Mouse (Mus musculus) left cerebral cortex, adult 2 months (tissue): ENCODE measurements around the gene Ptprj. TPM values are rescaled to one million over a fixed set of nuclear protein-coding genes. Genes with fewer than 3 reads are reported as not detected.

Experiments used
- DNase-seq, 2 experiments: peaks; one replicate each; pipeline ENCODE4 v3.0.0; 2021 to 2022; ENCODE audit warnings: low spot score in 2 of 2, mixed read lengths in 1 of 2; ENCODE audit errors: extremely low spot score in 1 of 2
- H3K27ac ChIP-seq: fragments of 200-600 bp; 2 replicates; pipeline ENCODE4 v1.8.1; 2022
- H3K4me3 ChIP-seq: fragments of 200-600 bp; 2 replicates; pipeline ENCODE4 v1.8.1; 2022
- CTCF ChIP-seq: fragments of 200-600 bp; IDR thresholded peaks from 2 replicates; pipeline ENCODE4 v1.8.1; 2022; ENCODE audit warnings: antibody characterized with exemption, mild to moderate bottlenecking, moderate library complexity
- intact Hi-C: fragments of 180-260 bp; cut with DNase I; formaldehyde crosslinking; loops from one replicate; pipeline ENCODE4 v1.15.1; 2025
- total RNA-seq, 2 experiments: library from RNA; stranded (reverse); gene quantifications; 2 replicates each; pipeline ENCODE4 v1.2.3; 2021

The Ptprj gene
- total RNA-seq, 2 experiments from 2014 or later, result 114 to 117 TPM

- Histone ChIP-seq H3K27ac (no peak overlapping the region), H3K4me3 (no peak overlapping the region)
- intact Hi-C loops, result no loop called here
- no peak for TF ChIP-seq CTCF
- DNase-seq, result no peak
Measured at GRCm38 (mm10) chr2:90553861-90554260, 26.6 kb downstream of the Ptprj start.

- Histone ChIP-seq H3K4me3 (no peak overlapping the region), H3K27ac (no peak overlapping the region)
- intact Hi-C loops, result no loop called here
- TF ChIP-seq CTCF, result no peak; the same call in 1 of the 2 replicates
- DNase-seq, result no peak
Measured at GRCm38 (mm10) chr2:90550656-90551055, 29.8 kb downstream of the Ptprj start.

- DNase-seq, result no peak
- no peak for TF ChIP-seq CTCF
- Histone ChIP-seq H3K27ac (no peak overlapping the region), H3K4me3 (no peak overlapping the region)
- intact Hi-C loops, result no loop called here
Measured at GRCm38 (mm10) chr2:90548541-90548940, 31.9 kb downstream of the Ptprj start.

GRCm38 (mm10) chr2:90547144-90547609, 33.3 kb downstream of the Ptprj start:
- H3K27ac ChIP-seq, result no peak overlapping the region
- no peak for TF ChIP-seq CTCF
- intact Hi-C loops, result no loop called here
- no peak overlapping the region for H3K4me3 ChIP-seq
- no peak for DNase-seq

- DNase-seq, result no peak
- Histone ChIP-seq H3K27ac (no peak overlapping the region), H3K4me3 (0 out of 2 replicates have a peak overlapping the region, but pooled peaks have one; percentile 6)
- TF ChIP-seq CTCF, result no peak
- intact Hi-C loops, result loop anchor here (2.0 kb wide), 1 partner anchor 34 kb away; no protein-coding TSS in a partner anchor
Measured at GRCm38 (mm10) chr2:90545261-90545660, 35.2 kb downstream of the Ptprj start.

GRCm38 (mm10) chr2:90543989-90544388, 36.5 kb downstream of the Ptprj start:
- Histone ChIP-seq H3K4me3 (no peak overlapping the region), H3K27ac (no peak overlapping the region)
- intact Hi-C loops, result loop anchor here (2.0 kb wide), 1 partner anchor 35 kb away; no protein-coding TSS in a partner anchor
- DNase-seq, result no peak
- no peak for TF ChIP-seq CTCF

- DNase-seq, result no peak
- no peak for TF ChIP-seq CTCF
- intact Hi-C loops, result no loop called here
- no peak overlapping the region for H3K4me3 ChIP-seq
- H3K27ac ChIP-seq, result no peak overlapping the region
Measured at GRCm38 (mm10) chr2:90543106-90543702, 37.2 kb downstream of the Ptprj start.

- intact Hi-C loops, result no loop called here
- no peak for TF ChIP-seq CTCF
- no peak for DNase-seq
- H3K4me3 ChIP-seq, result no peak overlapping the region
- H3K27ac ChIP-seq, result no peak overlapping the region
Measured at GRCm38 (mm10) chr2:90542656-90543055, 37.8 kb downstream of the Ptprj start.

GRCm38 (mm10) chr2:90539206-90539605, 41.2 kb downstream of the Ptprj start:
- DNase-seq, result no peak
- no peak for TF ChIP-seq CTCF
- intact Hi-C loops, result no loop called here
- no peak overlapping the region for H3K27ac ChIP-seq
- no peak overlapping the region for H3K4me3 ChIP-seq

- no peak overlapping the region for H3K4me3 ChIP-seq
- intact Hi-C loops, result no loop called here
- TF ChIP-seq CTCF, result no peak
- H3K27ac ChIP-seq, result no peak overlapping the region
- no peak for DNase-seq
Measured at GRCm38 (mm10) chr2:90537244-90537643, 43.2 kb downstream of the Ptprj start.

GRCm38 (mm10) chr2:90536555-90536954, 43.9 kb downstream of the Ptprj start:
- no peak overlapping the region for H3K4me3 ChIP-seq
- no peak for TF ChIP-seq CTCF
- intact Hi-C loops, result no loop called here
- H3K27ac ChIP-seq, result peak overlapping the region; percentile 9; the same call in 1 of the 2 replicates
- DNase-seq, result no peak

GRCm38 (mm10) chr2:90534751-90535150, 45.7 kb downstream of the Ptprj start:
- DNase-seq, result no peak
- TF ChIP-seq CTCF, result no peak
- intact Hi-C loops, result no loop called here

GRCm38 (mm10) chr2:90533944-90534343, 46.5 kb downstream of the Ptprj start:
- no peak; the same call in 1 of the 2 replicates for TF ChIP-seq CTCF
- H3K4me3 ChIP-seq, result no peak overlapping the region
- no peak for DNase-seq
- intact Hi-C loops, result no loop called here
- no peak overlapping the region for H3K27ac ChIP-seq

More at GRCm38 (mm10) chr2:90534751-90535150, 45.7 kb downstream of the Ptprj start:
- Histone ChIP-seq H3K27ac (no peak overlapping the region), H3K4me3 (no peak overlapping the region)
